Mouse (Mus musculus) spleen, postnatal 14 days (tissue): ENCODE results near the gene Tnks1bp1.
A peak's percentile ranks its signal among the peaks of the same experiment; 100 is the strongest.

ENCODE experiments used
- DNase-seq, 2 experiments: peaks; one replicate each; pipeline ENCODE4 v3.0.0; 2021 to 2022; ENCODE audit warnings: low spot score in 2 of 2

Gene Tnks1bp1

GRCm38 (mm10) chr2:85091325-85091724 is 43.5 kb downstream of the Tnks1bp1 start:
- no peak for DNase-seq

- DNase-seq: no peak
These were observed 45.6 kb downstream of the Tnks1bp1 start for GRCm38 (mm10) chr2:85093376-85093775.

- no peak for DNase-seq
These were observed 48.1 kb downstream of the Tnks1bp1 start for GRCm38 (mm10) chr2:85095906-85096305.

GRCm38 (mm10) chr2:85098014-85098413 is 50.2 kb downstream of the Tnks1bp1 start:
- DNase-seq: no peak

- peak in 1 of 2 experiments; percentile 7 for DNase-seq
These were observed 51.1 kb downstream of the Tnks1bp1 start for GRCm38 (mm10) chr2:85098824-85099511.

- DNase-seq: no peak
These were observed 55.4 kb downstream of the Tnks1bp1 start for GRCm38 (mm10) chr2:85103201-85103600.

GRCm38 (mm10) chr2:85105426-85106013 is 57.7 kb downstream of the Tnks1bp1 start:
- no peak for DNase-seq

GRCm38 (mm10) chr2:85106068-85106790 is 58.4 kb downstream of the Tnks1bp1 start:
- DNase-seq: no peak

GRCm38 (mm10) chr2:85106941-85107340 is 59.1 kb downstream of the Tnks1bp1 start:
- DNase-seq: no peak

GRCm38 (mm10) chr2:85110288-85110875 is 62.6 kb downstream of the Tnks1bp1 start:
- no peak for DNase-seq
